Mouse (Mus musculus) midbrain, embryonic 12.5 days (tissue): ENCODE results near the gene Ankrd34a. TPM values are rescaled to one million over a fixed set of nuclear protein-coding genes. Genes with fewer than 3 reads are reported as not detected.

ENCODE experiments used
- ATAC-seq: fragments of 200-750 bp; cut with Nextera tagmentation; 2 replicates; pipeline ENCODE4 v1.8.0; 2017; ENCODE audit warnings: low read depth, moderate TSS enrichment, moderate library complexity; ENCODE audit not compliant: low FRiP score
- H3K27ac ChIP-seq: fragments of 300-500 bp; sonication (generic); replicated peaks from 2 replicates; pipeline ENCODE4 v1.5.1; 2016; ENCODE audit warnings: mild to moderate bottlenecking
- H3K27me3 ChIP-seq: fragments of 300-500 bp; sonication (generic); 2 replicates; pipeline ENCODE4 v1.6.1; 2016; ENCODE audit warnings: mild to moderate bottlenecking
- H3K36me3 ChIP-seq: fragments of 300-500 bp; sonication (generic); 2 replicates; pipeline ENCODE4 v1.6.1; 2016
- H3K4me1 ChIP-seq: fragments of 300-500 bp; sonication (generic); 2 replicates; pipeline ENCODE4 v1.6.1; 2016
- H3K4me2 ChIP-seq: fragments of 300-500 bp; sonication (generic); replicated peaks from 2 replicates; pipeline ENCODE4 v1.6.1; 2016; ENCODE audit warnings: mild to moderate bottlenecking, moderate library complexity
- H3K4me3 ChIP-seq: fragments of 300-500 bp; sonication (generic); 2 replicates; pipeline ENCODE4 v1.5.1; 2016; ENCODE audit warnings: mild to moderate bottlenecking
- H3K9ac ChIP-seq: fragments of 300-500 bp; sonication (generic); replicated peaks from 2 replicates; pipeline ENCODE4 v1.6.1; 2016; ENCODE audit warnings: mild to moderate bottlenecking, moderate library complexity
- H3K9me3 ChIP-seq: fragments of 300-500 bp; sonication (generic); 2 replicates; pipeline ENCODE4 v1.6.1; 2016; ENCODE audit warnings: mild to moderate bottlenecking
- WGBS: fragments of 180-500 bp; shearing (Covaris S2); methylation state at CpG from one replicate; pipeline ENCODE4 v1.1.7; 2016; 5-methylcytosine and 5-hydroxymethylcytosine counted together
- polyA plus RNA-seq: library from polyadenylated mRNA; unstranded; fragments of >200 nt; fragmentation: Nextera tagmentation; extraction: Ambion mirVana; gene quantifications from 2 replicates; pipeline ENCODE4 v1.2.1, GENCODE M21; 2016

Ankrd34a gene
- polyA plus RNA-seq, 1 experiment from 2014 or later, result 2.6 TPM

GRCm38 (mm10) chr3:96636448-96636847 is 40.0 kb downstream of the Ankrd34a start:
- ATAC-seq, result no peak
- H3K27me3 ChIP-seq, result no peaks in the 10 kb centered on the region
- no peaks in the 10 kb centered on the region for H3K9me3 ChIP-seq
- peak overlapping the region; percentile 92 for H3K4me3 ChIP-seq
- no peak overlapping the region for H3K27ac ChIP-seq
- peaks cover 19% of the 10 kb centered on the region for H3K4me1 ChIP-seq
- 69% methylated on average over 11 of the region's 11 CpGs for WGBS
- peaks cover 46% of the 10 kb centered on the region for H3K36me3 ChIP-seq
- H3K4me2 ChIP-seq, result peak overlapping the region; percentile 89
- peak overlapping the region; percentile 94; the same call in 1 of the 2 replicates for H3K9ac ChIP-seq

- 88% methylated on average over 1 of the region's 1 CpGs for WGBS
- H3K27ac ChIP-seq, result no peak overlapping the region
- no peak for ATAC-seq
These were observed 42.8 kb downstream of the Ankrd34a start for GRCm38 (mm10) chr3:96639219-96639618.

GRCm38 (mm10) chr3:96645018-96645649 is 48.7 kb downstream of the Ankrd34a start, which contains the start of gene Itga10:
Gene Itga10 (plus strand): TSS chr3:96645584.
- H3K4me1 ChIP-seq, result no peaks in the 10 kb centered on the region
- H3K4me2 ChIP-seq, result no peak within 1 kb of the TSS
- no peak within 1 kb of the TSS for H3K27ac ChIP-seq
- H3K9me3 ChIP-seq, result no peaks in the 10 kb centered on the region
- no peak for ATAC-seq
- WGBS, result 64% methylated on average over 7 of the region's 7 CpGs
- H3K27me3 ChIP-seq, result no peaks in the 10 kb centered on the region
- H3K36me3 ChIP-seq, result peaks cover 32% of the 10 kb centered on the region
- no peak within 1 kb of the TSS for H3K4me3 ChIP-seq
- H3K9ac ChIP-seq, result no peak within 1 kb of the TSS

More at GRCm38 (mm10) chr3:96639219-96639618, 42.8 kb downstream of the Ankrd34a start:
- Histone ChIP-seq H3K9ac (no peak overlapping the region), H3K4me3 (no peak overlapping the region), H3K4me1 (peaks cover 19% of the 10 kb centered on the region), H3K36me3 (peaks cover 48% of the 10 kb centered on the region), H3K27me3 (no peaks in the 10 kb centered on the region), H3K4me2 (no peak overlapping the region), H3K9me3 (no peaks in the 10 kb centered on the region)

GRCm38 (mm10) chr3:96647365-96647764 is 50.9 kb downstream of the Ankrd34a start:
- no peak for ATAC-seq
- Histone ChIP-seq H3K4me1 (no peaks in the 10 kb centered on the region), H3K4me2 (no peak overlapping the region), H3K9me3 (no peaks in the 10 kb centered on the region), H3K27me3 (no peaks in the 10 kb centered on the region), H3K27ac (no peak overlapping the region), H3K9ac (no peak overlapping the region), H3K36me3 (peaks cover 17% of the 10 kb centered on the region), H3K4me3 (no peak overlapping the region)
- 80% methylated on average over 3 of the region's 3 CpGs for WGBS

Other genes with a start within 250 kb of the Ankrd34a start
- 0.26 TPM in 1 of 2 replicates, not detected in the other for gene BC107364, start 144.3 kb upstream of the Ankrd34a start, polyA plus RNA-seq
- gene Hfe2, start 71.5 kb upstream of the Ankrd34a start, polyA plus RNA-seq, result 0.89 and 1.0 TPM in 2 replicates
- 52.7 and 53.6 TPM in 2 replicates for gene Txnip, start 38.7 kb upstream of the Ankrd34a start, polyA plus RNA-seq
- 1.6 and 2.0 TPM in 2 replicates for gene Gm16253, start 19.7 kb upstream of the Ankrd34a start, polyA plus RNA-seq
- gene Polr3gl, start 2.5 kb upstream of the Ankrd34a start, polyA plus RNA-seq, result 35.8 and 44.3 TPM in 2 replicates
- 5.6 and 6.8 TPM in 2 replicates for gene Lix1l, start 4.5 kb downstream of the Ankrd34a start, polyA plus RNA-seq
- 163 and 166 TPM in 2 replicates for gene Rbm8a, start 33.3 kb downstream of the Ankrd34a start, polyA plus RNA-seq
- 45.2 and 46.5 TPM in 2 replicates for gene Pex11b, start 38.7 kb downstream of the Ankrd34a start, polyA plus RNA-seq
- 0.08 TPM in 1 of 2 replicates, not detected in the other for gene Gm42957, start 38.8 kb downstream of the Ankrd34a start, polyA plus RNA-seq
- 0.75 and 0.85 TPM in 2 replicates for gene Itga10, start 48.9 kb downstream of the Ankrd34a start, polyA plus RNA-seq
- 0.33 and 0.40 TPM in 2 replicates for gene Ankrd35, start 73.5 kb downstream of the Ankrd34a start, polyA plus RNA-seq
- gene Pias3, start 99.7 kb downstream of the Ankrd34a start, polyA plus RNA-seq, result 45.9 and 47.0 TPM in 2 replicates
- 12.6 and 13.0 TPM in 2 replicates for gene Nudt17, start 111.9 kb downstream of the Ankrd34a start, polyA plus RNA-seq
- 38.0 and 42.9 TPM in 2 replicates for gene Polr3c, start 131.0 kb downstream of the Ankrd34a start, polyA plus RNA-seq
- 89.0 and 89.6 TPM in 2 replicates for gene Rnf115, start 131.0 kb downstream of the Ankrd34a start, polyA plus RNA-seq
- gene Pdzk1, start 232.6 kb downstream of the Ankrd34a start, polyA plus RNA-seq, result 0.35 TPM in 1 of 2 replicates, not detected in the other
- 0.06 and 0.09 TPM in 2 replicates for gene Cd160, start 232.7 kb downstream of the Ankrd34a start, polyA plus RNA-seq